Mouse (Mus musculus): ENCODE data around the gene Pibf1. TPM values are rescaled to one million over a fixed set of nuclear protein-coding genes. Genes with fewer than 3 reads are reported as not detected.

Pibf1 gene
- polyA plus RNA-seq, 1 experiment from 2014 or later, result 26.3 TPM

DNA sequence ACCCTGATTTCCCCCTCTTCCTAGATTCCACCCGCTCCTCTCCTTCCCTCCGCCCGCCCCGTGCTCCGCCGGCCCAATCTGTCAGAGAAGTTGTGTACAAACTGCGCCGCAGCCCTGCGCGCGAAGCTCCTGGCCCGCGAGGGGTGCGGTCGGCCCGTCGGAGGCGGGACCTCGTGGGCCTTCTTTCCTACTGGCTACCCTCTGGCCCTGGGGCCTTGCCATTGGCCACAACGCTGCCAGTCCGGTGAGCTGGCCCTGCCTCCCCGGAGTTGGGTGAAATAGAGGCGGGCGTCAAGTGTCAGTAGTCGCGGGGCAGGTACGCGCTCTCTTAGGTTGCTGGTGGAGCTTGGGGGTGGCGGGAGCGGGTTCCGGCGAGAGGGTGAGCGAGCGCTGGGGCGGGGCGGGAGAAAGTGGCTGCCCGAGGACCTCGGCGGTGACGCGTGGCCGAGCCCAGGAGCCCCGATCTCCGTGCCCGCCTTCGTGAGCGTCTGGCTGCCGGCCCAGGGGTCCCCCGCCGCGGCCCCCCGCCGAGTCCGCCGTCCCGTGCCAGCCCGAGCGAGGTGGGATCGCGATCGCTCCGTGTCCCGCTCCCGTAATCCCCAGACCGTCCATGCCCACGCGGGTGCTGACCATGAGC is 199.3 kb downstream of the Pibf1 start, which contains the start of gene Klf5:
Gene Klf5 (plus strand): TSS at position 307 of the 637 bp plus-strand sequence.
- Histone ChIP-seq H3K4me2 (peak within 1 kb of the TSS; percentile 98), H3K36me3 (no peaks in the 10 kb centered on the region), H3K27me3 (peaks cover 21% of the 10 kb centered on the region), H3K4me1 (replicated peaks) (0 out of 2 replicates have a peak, but pooled peaks cover 3% of the 10 kb centered on the region), H3K9me3 (no peaks in the 10 kb centered on the region), H3K4me3 (replicated peaks) (peak within 1 kb of the TSS; percentile 70), H3K27ac (peak within 1 kb of the TSS; percentile 53; the same call in 1 of the 2 replicates), H3K9ac (replicated peaks) (peak within 1 kb of the TSS; percentile 66)
- ATAC-seq (ENCODE audit: insufficient number of reproducible peaks, insufficient read depth, low FRiP score, low TSS enrichment, low read depth), result peak; percentile 98
- 1% methylated on average over 59 of the region's 67 CpGs for WGBS

- H3K4me3 ChIP-seq (replicated peaks), result peak overlapping the region; percentile 70
- H3K4me2 ChIP-seq, result peak overlapping the region; percentile 98
- peak overlapping the region; percentile 66 for H3K9ac ChIP-seq (replicated peaks)
- WGBS, result under 1% methylated on average over 59 of the region's 60 CpGs
- no peaks in the 10 kb centered on the region for H3K36me3 ChIP-seq
- 0 out of 2 replicates have a peak, but pooled peaks cover 3% of the 10 kb centered on the region for H3K4me1 ChIP-seq (replicated peaks)
- H3K27ac ChIP-seq, result peak overlapping the region; percentile 53; the same call in 1 of the 2 replicates
- peaks cover 21% of the 10 kb centered on the region for H3K27me3 ChIP-seq
- no peaks in the 10 kb centered on the region for H3K9me3 ChIP-seq
- ATAC-seq (ENCODE audit: insufficient number of reproducible peaks, insufficient read depth, low FRiP score, low TSS enrichment, low read depth), result peak; percentile 45
Measured at GRCm38 (mm10) chr14:99299022-99299481, 199.8 kb downstream of the Pibf1 start.

DNA sequence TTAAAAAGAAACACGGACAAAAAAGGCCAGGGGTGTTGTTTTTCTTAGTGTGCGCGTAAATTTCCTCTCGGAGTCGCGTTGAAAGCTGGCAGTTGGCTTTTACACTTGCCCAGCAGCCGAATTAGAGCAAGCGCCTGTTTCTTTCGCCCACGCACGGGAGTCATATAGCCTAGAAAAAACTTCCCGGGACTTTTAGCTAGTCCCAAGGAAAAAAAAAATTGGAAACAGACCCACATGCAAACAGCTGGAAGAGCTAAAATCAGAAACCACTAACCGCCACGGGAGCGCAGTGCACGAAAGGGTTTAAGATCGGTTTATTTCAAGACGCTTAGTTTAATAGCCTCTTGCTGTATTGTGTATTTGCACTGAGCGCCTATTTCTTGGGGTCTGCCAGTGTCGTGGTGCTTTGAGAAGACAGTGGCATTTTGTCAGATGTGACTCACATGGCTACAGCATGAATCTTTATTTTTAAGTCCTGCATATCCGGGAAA is 200.5 kb downstream of the Pibf1 start:
- 3% methylated on average over 21 of the region's 21 CpGs for WGBS

GRCm38 (mm10) chr14:99301472-99301871 is 202.2 kb downstream of the Pibf1 start:
- H3K4me2 ChIP-seq, result no peak overlapping the region
- no peaks in the 10 kb centered on the region for H3K36me3 ChIP-seq
- peaks cover 3% of the 10 kb centered on the region; the same call in 1 of the 2 replicates for H3K4me1 ChIP-seq (replicated peaks)
- no peaks in the 10 kb centered on the region for H3K9me3 ChIP-seq
- ATAC-seq (ENCODE audit: insufficient number of reproducible peaks, insufficient read depth, low FRiP score, low TSS enrichment, low read depth), result no peak
- WGBS, result 64% methylated on average over 11 of the region's 11 CpGs
- H3K4me3 ChIP-seq (replicated peaks), result no peak overlapping the region
- H3K27me3 ChIP-seq, result peaks cover 21% of the 10 kb centered on the region
- no peak overlapping the region for H3K9ac ChIP-seq (replicated peaks)
- H3K27ac ChIP-seq, result no peak overlapping the region

More for the DNA sequence above, 200.5 kb downstream of the Pibf1 start:
- H3K4me3 ChIP-seq (replicated peaks), result peak overlapping the region; percentile 70
- no peaks in the 10 kb centered on the region for H3K36me3 ChIP-seq
- peak overlapping the region; percentile 98 for H3K4me2 ChIP-seq
- peaks cover 21% of the 10 kb centered on the region for H3K27me3 ChIP-seq
- peak overlapping the region; percentile 66 for H3K9ac ChIP-seq (replicated peaks)
- 0 out of 2 replicates have a peak, but pooled peaks cover 3% of the 10 kb centered on the region for H3K4me1 ChIP-seq (replicated peaks)
- ATAC-seq (ENCODE audit: insufficient number of reproducible peaks, insufficient read depth, low FRiP score, low TSS enrichment, low read depth), result no peak
- H3K9me3 ChIP-seq, result no peaks in the 10 kb centered on the region
- H3K27ac ChIP-seq, result 0 out of 2 replicates have a peak overlapping the region, but pooled peaks have one; percentile 53

Other genes with a start within 250 kb of the Pibf1 start
- gene Rpl36a-ps1, start 105.1 kb upstream of the Pibf1 start, polyA plus RNA-seq (2016; fragmentation: Nextera tagmentation; extraction: Ambion mirVana), result 2.6 and 3.4 TPM in 2 replicates
- gene Mzt1, start 53.3 kb upstream of the Pibf1 start, polyA plus RNA-seq (2016; fragmentation: Nextera tagmentation; extraction: Ambion mirVana), result 122 and 124 TPM in 2 replicates
- gene Bora, start 53.2 kb upstream of the Pibf1 start, polyA plus RNA-seq (2016; fragmentation: Nextera tagmentation; extraction: Ambion mirVana), result 102 and 118 TPM in 2 replicates
- gene Dis3, start 346 bp downstream of the Pibf1 start, polyA plus RNA-seq (2016; fragmentation: Nextera tagmentation; extraction: Ambion mirVana), result 45.9 and 51.5 TPM in 2 replicates
- 6.9 and 7.5 TPM in 2 replicates for gene Klf5, start 199.3 kb downstream of the Pibf1 start, polyA plus RNA-seq (2016; fragmentation: Nextera tagmentation; extraction: Ambion mirVana)

Data from limb, embryonic 12.5 days (tissue).